Mouse (Mus musculus): Measurements from ENCODE around the gene Bbc3. TPM values are rescaled to one million over a fixed set of nuclear protein-coding genes. Genes with fewer than 3 reads are reported as not detected.

The Bbc3 gene
- total and polyA plus RNA-seq, 3 experiments, result 23.2 to 61.7 (median 23.3) TPM

DNA sequence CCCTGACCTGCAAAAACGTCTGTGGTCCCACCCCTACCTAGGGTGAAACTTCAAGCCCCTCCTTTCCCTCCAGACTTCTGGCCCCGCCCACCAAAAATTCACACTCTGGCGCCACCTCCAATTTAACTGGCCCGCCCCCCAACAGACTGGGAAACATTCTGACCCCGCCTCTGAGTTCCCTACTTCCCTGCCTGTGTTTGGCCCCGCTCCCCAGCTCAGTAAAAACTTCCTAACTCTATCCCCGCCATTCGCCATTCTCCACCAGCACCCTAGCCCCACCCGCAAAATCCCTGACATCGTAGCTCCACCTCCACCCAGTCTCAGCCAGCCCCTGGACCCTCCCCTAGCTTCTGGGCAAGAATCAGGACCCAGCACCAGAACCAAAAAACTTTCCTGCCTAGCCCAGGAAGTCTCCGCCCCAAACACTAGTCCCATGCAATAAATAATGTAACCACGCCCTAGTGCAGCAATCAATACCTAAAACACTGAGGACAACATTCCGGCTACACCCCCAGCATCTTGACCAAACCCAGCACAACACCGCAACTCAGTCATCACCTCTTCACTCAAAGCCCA, 22.7 kb upstream of the Bbc3 start:
- peaks cover 12% of the 10 kb centered on the region for H3K79me2 ChIP-seq (replicated peaks; ENCODE audit: control insufficient read depth, extremely low read depth, insufficient read depth, poor library complexity, severe bottlenecking)
- peak; percentile 70 for DNase-seq (ENCODE audit: extremely low read depth)
- 0 out of 2 replicates have a peak overlapping the region, but pooled peaks have one; percentile 21 for H3K9ac ChIP-seq (ENCODE audit: insufficient read depth, low read depth)
- H3K4me2 ChIP-seq (ENCODE audit: insufficient read depth, low read depth, poor library complexity, severe bottlenecking), result peak overlapping the region; percentile 52
- TF ChIP-seq CHD1 (IDR thresholded peaks at IDR 0.05; ENCODE audit: low read depth, low read length), result no peak
- TF ChIP-seq EP300 (IDR thresholded peaks at IDR 0.05; ENCODE audit: low read length), result no peak
- no peak for TF ChIP-seq UBTF (IDR thresholded peaks at IDR 0.05; ENCODE audit: low read depth, low read length)
- no peak for TF ChIP-seq CHD2 (IDR thresholded peaks at IDR 0.05; ENCODE audit: low read length)
- no peak for TF ChIP-seq MXI1 (IDR thresholded peaks at IDR 0.05; ENCODE audit: low read depth, low read length)
- TF ChIP-seq SIN3A (IDR thresholded peaks at IDR 0.05; ENCODE audit: low read length), result peak; percentile 33; the same call in 1 of the 2 replicates
- no peaks in the 10 kb centered on the region for H3K27me3 ChIP-seq (replicated peaks)
- H3K4me3 ChIP-seq (replicated peaks in 1 of 3; ENCODE audit: low read depth in 2 of 3, low read length in 2 of 3, poor library complexity in 1 of 3), result peak overlapping the region; percentile 59 to 62 (median 60)
- peaks cover 35 to 43% of the 10 kb centered on the region in 2 experiments for H3K36me3 ChIP-seq (replicated peaks in 1 of 2; ENCODE audit: control insufficient read depth in 1 of 2, insufficient read depth in 1 of 2, low read length in 1 of 2)
- H3K27ac ChIP-seq (ENCODE audit: insufficient read depth, low read depth), result no peak overlapping the region
- in situ Hi-C loops (cut with MboI; ENCODE audit: low pct_ligation_motif_present, low pct_unique_long_range_greater_than_20kb, low sequenced_read_pairs) (no loop called here), dilution Hi-C loops (cut with MboI; ENCODE audit: extremely low pct_ligation_motif_present, extremely low pct_unique_long_range_greater_than_20kb, low sequenced_read_pairs) (no loop called here)
- peaks cover 0 to 14% of the 10 kb centered on the region in 2 experiments; a peak in 2 of 4 replicates for H3K4me1 ChIP-seq (ENCODE audit: control insufficient read depth in 1 of 2, insufficient read depth in 2 of 2)
- H3K9me3 ChIP-seq (replicated peaks; ENCODE audit: low read length), result no peaks in the 10 kb centered on the region

DNA sequence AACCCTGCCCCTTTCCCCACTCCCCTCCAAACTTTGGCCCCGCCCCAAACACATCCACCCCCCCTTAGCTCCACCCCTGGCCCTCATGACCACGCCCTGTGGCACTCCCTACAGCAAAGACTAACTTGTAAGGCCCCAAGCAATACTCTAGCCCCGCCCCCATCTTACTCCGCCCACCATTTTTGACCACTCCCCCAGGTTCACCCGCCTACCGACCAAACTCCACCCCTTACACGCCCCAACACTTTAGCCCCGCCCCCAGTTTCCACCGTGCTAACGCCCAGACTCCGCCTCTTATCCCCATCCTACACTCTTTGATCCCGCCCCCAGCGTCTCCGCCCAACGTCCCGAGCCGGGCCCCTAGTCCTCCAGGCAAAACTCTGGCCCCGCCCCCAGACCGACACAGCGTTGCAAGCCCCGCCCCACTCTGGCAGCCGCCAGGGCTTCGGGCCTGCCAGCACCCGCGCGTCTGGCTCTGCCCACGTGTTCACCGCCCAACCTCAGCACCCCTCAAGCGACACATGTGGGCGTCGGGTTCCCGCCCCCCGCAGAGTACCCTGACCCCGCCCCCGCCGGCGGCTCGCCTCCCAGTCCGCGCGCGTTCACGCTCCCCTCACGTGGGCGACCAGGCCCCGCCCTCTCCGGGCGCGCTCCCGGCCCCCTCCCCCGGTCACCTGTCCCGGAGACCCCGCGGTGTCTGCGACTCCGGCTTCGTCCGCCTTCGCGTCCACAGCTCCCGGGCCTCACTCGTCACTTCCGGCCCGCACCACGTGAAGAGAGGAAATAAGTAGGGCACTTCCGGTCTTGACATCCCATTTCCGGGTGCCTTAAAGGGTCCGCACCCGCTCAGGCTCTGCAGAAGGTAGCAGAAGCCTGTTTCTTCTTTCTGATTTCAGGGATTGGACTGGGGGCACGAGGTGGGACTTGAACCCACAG, 21.9 kb upstream of the Bbc3 start, which contains the start of gene Ccdc9:
TSS of gene Ccdc9 (minus strand) at position 770 of the 936 bp plus-strand sequence.
- Histone ChIP-seq H3K9ac (ENCODE audit: insufficient read depth, low read depth) (peak within 1 kb of the TSS; percentile 88), H3K27me3 (replicated peaks) (no peaks in the 10 kb centered on the region), H3K9me3 (replicated peaks; ENCODE audit: low read length) (no peaks in the 10 kb centered on the region), H3K4me3 (replicated peaks in 1 of 3; ENCODE audit: low read depth in 2 of 3, low read length in 2 of 3, poor library complexity in 1 of 3) (peak within 1 kb of the TSS; percentile 62 to 85 (median 71)), H3K79me2 (replicated peaks; ENCODE audit: control insufficient read depth, extremely low read depth, insufficient read depth, poor library complexity, severe bottlenecking) (peaks cover 12% of the 10 kb centered on the region), H3K36me3 (replicated peaks in 1 of 2; ENCODE audit: control insufficient read depth in 1 of 2, insufficient read depth in 1 of 2, low read length in 1 of 2) (peaks cover 27 to 35% of the 10 kb centered on the region in 2 experiments), H3K4me2 (ENCODE audit: insufficient read depth, low read depth, poor library complexity, severe bottlenecking) (peak within 1 kb of the TSS; percentile 52), H3K4me1 (ENCODE audit: control insufficient read depth in 1 of 2, insufficient read depth in 2 of 2) (peaks cover 0 to 14% of the 10 kb centered on the region in 2 experiments; a peak in 2 of 4 replicates), H3K27ac (ENCODE audit: insufficient read depth, low read depth) (peak within 1 kb of the TSS; percentile 80)
- in situ Hi-C loops (cut with MboI; ENCODE audit: low pct_ligation_motif_present, low pct_unique_long_range_greater_than_20kb, low sequenced_read_pairs), result no loop called here
- peak; percentile 99 for DNase-seq (ENCODE audit: extremely low read depth)
- dilution Hi-C loops (cut with MboI; ENCODE audit: extremely low pct_ligation_motif_present, extremely low pct_unique_long_range_greater_than_20kb, low sequenced_read_pairs), result no loop called here
- 0 out of 2 replicates have a peak, but pooled peaks have one; percentile 78 for TF ChIP-seq ZMIZ1 (IDR thresholded peaks at IDR 0.05; ENCODE audit: low read depth, low read length)
- TF ChIP-seq NRF1 (IDR thresholded peaks at IDR 0.05; ENCODE audit: low read depth, low read length), result 0 out of 2 replicates have a peak, but pooled peaks have one; percentile 19
- TF ChIP-seq ELF1 (IDR thresholded peaks at IDR 0.05; ENCODE audit: low read depth, low read length), result peak; percentile 99
- no peak for TF ChIP-seq MAFK (IDR thresholded peaks at IDR 0.05; ENCODE audit: insufficient replicate concordance, low read length)
- TF ChIP-seq USF2 (conservative IDR thresholded peaks at IDR 0.05; ENCODE audit: low read depth, low read length), result peak; percentile 90
- peak; percentile 84 for TF ChIP-seq TCF12 (IDR thresholded peaks at IDR 0.05; ENCODE audit: low read depth, low read length)
- TF ChIP-seq MAZ (IDR thresholded peaks at IDR 0.05; ENCODE audit: low read depth, low read length), result 0 out of 2 replicates have a peak, but pooled peaks have one; percentile 12
- peak; percentile 78 for TF ChIP-seq BHLHE40 (IDR thresholded peaks at IDR 0.05; ENCODE audit: low read depth, low read length)
- no peak for TF ChIP-seq CHD1 (IDR thresholded peaks at IDR 0.05; ENCODE audit: low read depth, low read length)
- TF ChIP-seq SIN3A (IDR thresholded peaks at IDR 0.05; ENCODE audit: low read length), result peak; percentile 97
- peak; percentile 80 for TF ChIP-seq IRF4 (IDR thresholded peaks at IDR 0.05; ENCODE audit: low read depth, low read length)
- TF ChIP-seq MXI1 (IDR thresholded peaks at IDR 0.05; ENCODE audit: low read depth, low read length), result peak; percentile 96
- peak; percentile 82; the same call in 1 of the 2 replicates for TF ChIP-seq KAT2A (IDR thresholded peaks at IDR 0.05; ENCODE audit: insufficient replicate concordance, low read length)
- TF ChIP-seq JUND (conservative IDR thresholded peaks at IDR 0.05; ENCODE audit: low read depth, low read length), result no peak
- TF ChIP-seq CHD2 (IDR thresholded peaks at IDR 0.05; ENCODE audit: low read length), result 0 out of 2 replicates have a peak, but pooled peaks have one; percentile 56
- no peak for TF ChIP-seq RCOR1 (conservative IDR thresholded peaks at IDR 0.05; ENCODE audit: low read depth, low read length)
- TF ChIP-seq TBP (conservative IDR thresholded peaks at IDR 0.05; ENCODE audit: low read depth, low read length), result peak; percentile 97
- peak; percentile 96 for TF ChIP-seq MAX (IDR thresholded peaks at IDR 0.05; ENCODE audit: low read length)
- TF ChIP-seq HCFC1 (IDR thresholded peaks at IDR 0.05; ENCODE audit: low read depth, low read length), result peak; percentile 88
- peak; percentile 79 for TF ChIP-seq MYC (IDR thresholded peaks at IDR 0.05; ENCODE audit: low read depth, low read length)
- TF ChIP-seq POLR2AphosphoS2 (IDR thresholded peaks at IDR 0.05; ENCODE audit: low read depth, low read length), result peak; percentile 93
- TF ChIP-seq USF1 (IDR thresholded peaks at IDR 0.05; ENCODE audit: low read depth, low read length), result peak; percentile 95
- TF ChIP-seq MEF2A (IDR thresholded peaks at IDR 0.05; ENCODE audit: borderline replicate concordance, low read depth, low read length), result no peak
- no peak; the same call in 1 of the 2 replicates for TF ChIP-seq GABPA (IDR thresholded peaks at IDR 0.05; ENCODE audit: insufficient replicate concordance, low read depth, low read length)
- TF ChIP-seq NELFE (IDR thresholded peaks at IDR 0.05; ENCODE audit: low read depth, low read length), result peak; percentile 81

All from CH12.LX (cell line).